Mouse (Mus musculus) intestine, embryonic 14.5 days (tissue): Measurements from ENCODE around the gene 9930104L06Rik. TPM values are rescaled to one million over a fixed set of nuclear protein-coding genes. Genes with fewer than 3 reads are reported as not detected.

ENCODE experiments used
- ATAC-seq: fragments of 200-750 bp; cut with Nextera tagmentation; replicated peaks from 2 replicates; pipeline ENCODE4 v1.8.0; 2017; ENCODE audit warnings: low read depth, moderate number of reproducible peaks, moderate TSS enrichment, moderate library complexity; ENCODE audit not compliant: low FRiP score, low TSS enrichment
- DNase-seq: peaks from one replicate; pipeline ENCODE4 v3.0.0-alpha.2; 2018; ENCODE audit warnings: low spot score
- H3K27ac ChIP-seq: fragments of 300-500 bp; sonication (generic); 2 replicates; pipeline ENCODE4 v1.5.1; 2014; ENCODE audit warnings: low read depth, mild to moderate bottlenecking, control low read depth
- H3K27me3 ChIP-seq: fragments of 300-500 bp; sonication (generic); replicated peaks from 2 replicates; pipeline ENCODE4 v1.6.1; 2014; ENCODE audit warnings: low read length, control low read depth; ENCODE audit not compliant: control insufficient read depth, insufficient read depth
- H3K36me3 ChIP-seq: fragments of 300-500 bp; sonication (generic); 2 replicates; pipeline ENCODE4 v1.6.1; 2014; ENCODE audit warnings: low read length, control low read depth; ENCODE audit not compliant: control insufficient read depth, insufficient read depth
- H3K4me1 ChIP-seq: fragments of 300-500 bp; sonication (generic); replicated peaks from 2 replicates; pipeline ENCODE4 v1.6.1; 2014; ENCODE audit warnings: low read length, control low read depth, mixed read lengths; ENCODE audit not compliant: control insufficient read depth, insufficient read depth
- H3K4me2 ChIP-seq: fragments of 300-500 bp; sonication (generic); 2 replicates; pipeline ENCODE4 v1.6.1; 2014; ENCODE audit warnings: low read length
- H3K4me3 ChIP-seq: fragments of 300-500 bp; sonication (generic); 2 replicates; pipeline ENCODE4 v1.5.1; 2014; ENCODE audit warnings: low read depth, low read length, control low read depth, mixed read lengths
- H3K9ac ChIP-seq: fragments of 300-500 bp; sonication (generic); 2 replicates; pipeline ENCODE4 v1.6.1; 2014; ENCODE audit warnings: mild to moderate bottlenecking, low read length
- H3K9me3 ChIP-seq: fragments of 300-500 bp; sonication (generic); 2 replicates; pipeline ENCODE4 v1.6.1; 2016; ENCODE audit warnings: low read length, control low read depth; ENCODE audit not compliant: control insufficient read depth
- WGBS: fragments of 180-500 bp; shearing (Covaris S2); extraction: QIAGEN DNeasy Blood & Tissue Kit; methylation state at CpG from one replicate; pipeline ENCODE4 v1.1.7; 2014; 5-methylcytosine and 5-hydroxymethylcytosine counted together
- polyA plus RNA-seq: library from polyadenylated mRNA; unstranded; fragments of >200 nt; fragmentation: Nextera tagmentation; extraction: Ambion mirVana; gene quantifications from 2 replicates; pipeline ENCODE4 v1.2.1, GENCODE M21; 2014

The 9930104L06Rik gene
- 4.4 and 4.8 TPM in 2 replicates for polyA plus RNA-seq

DNA sequence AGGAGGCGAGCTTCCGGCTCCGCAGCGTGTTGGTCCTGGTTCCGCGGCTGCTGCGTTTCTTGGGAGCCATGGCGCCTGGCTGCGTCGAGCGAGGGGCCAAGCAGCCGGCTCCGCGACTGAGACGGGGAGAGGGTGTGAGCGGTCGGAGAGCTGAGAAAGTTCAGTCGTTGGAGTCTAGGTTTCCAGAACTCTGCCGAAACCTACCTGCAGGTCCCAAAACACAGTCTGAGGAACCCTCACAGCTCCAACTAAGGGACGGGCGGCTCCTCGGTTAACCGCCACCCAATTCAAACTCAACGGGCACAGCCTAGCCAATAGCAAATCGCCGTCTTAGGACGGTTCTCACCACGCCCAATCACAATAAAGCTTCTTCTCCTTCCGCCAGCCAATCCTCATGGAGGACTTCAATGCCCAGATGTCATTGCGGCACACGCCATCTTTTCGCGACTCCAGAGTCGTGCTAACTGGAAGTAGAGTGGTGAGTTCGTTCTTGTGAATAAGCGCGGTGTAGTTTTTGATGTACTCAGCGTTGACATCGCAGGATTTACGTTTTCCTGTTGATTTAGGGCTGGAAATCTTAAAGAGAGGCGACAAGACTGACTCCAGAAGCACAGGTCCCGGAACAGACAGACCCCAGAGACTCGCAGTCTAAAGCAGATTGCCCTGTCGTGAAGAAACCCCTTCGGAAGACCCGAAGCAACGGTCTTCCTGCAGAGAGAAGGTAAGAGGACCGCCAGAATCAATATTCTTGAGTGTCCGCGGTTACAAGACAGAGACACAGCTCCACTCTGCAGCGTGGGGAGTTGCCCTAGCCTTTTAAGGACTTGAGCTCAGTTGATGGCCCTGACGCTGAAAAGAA is at the start of gene 9930104L06Rik:
TSS of gene 9930104L06Rik (plus strand) at position 436 of the 859 bp plus-strand sequence.
- Histone ChIP-seq H3K27ac (0 out of 2 replicates have a peak within 1 kb of the TSS, but pooled peaks have one; percentile 3), H3K9ac (peak within 1 kb of the TSS; percentile 73), H3K9me3 (no peaks in the 10 kb centered on the region), H3K4me3 (peak within 1 kb of the TSS; percentile 93), H3K27me3 (no peaks in the 10 kb centered on the region), H3K4me2 (peak within 1 kb of the TSS; percentile 89), H3K4me1 (peaks cover 17% of the 10 kb centered on the region), H3K36me3 (peaks cover 24% of the 10 kb centered on the region; the same call in 1 of the 2 replicates)
- under 1% methylated on average over 52 of the region's 52 CpGs for WGBS
- DNase-seq: peak; percentile 97
- peak; percentile 99 for ATAC-seq

DNA sequence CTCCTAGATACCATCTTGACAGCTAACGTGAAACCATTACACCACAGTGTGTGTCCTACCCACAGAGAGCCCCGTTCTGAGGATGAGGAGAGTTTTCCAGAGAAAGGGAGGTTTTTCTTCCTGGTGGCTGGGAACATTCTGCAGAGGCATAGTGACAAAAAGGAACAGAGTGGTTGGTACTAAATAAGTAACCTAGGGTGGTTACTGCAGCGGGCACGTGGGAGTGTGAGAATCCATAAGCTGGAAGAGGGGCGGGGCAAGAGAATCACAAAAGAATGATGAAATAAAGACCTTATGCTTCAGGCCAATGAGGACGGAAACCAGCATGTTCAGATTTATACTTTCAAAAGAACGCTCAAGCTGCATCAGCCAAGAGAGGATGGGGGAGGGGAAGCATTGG is 48.1 kb upstream of the 9930104L06Rik start:
- Histone ChIP-seq H3K36me3 (no peaks in the 10 kb centered on the region), H3K27ac (no peak overlapping the region), H3K4me1 (no peaks in the 10 kb centered on the region), H3K4me3 (no peak overlapping the region), H3K27me3 (peaks cover 64% of the 10 kb centered on the region), H3K4me2 (no peak overlapping the region), H3K9me3 (no peaks in the 10 kb centered on the region), H3K9ac (no peak overlapping the region)
- 70% methylated on average over 7 of the region's 7 CpGs for WGBS
- DNase-seq (no peak), ATAC-seq (no peak)

DNA sequence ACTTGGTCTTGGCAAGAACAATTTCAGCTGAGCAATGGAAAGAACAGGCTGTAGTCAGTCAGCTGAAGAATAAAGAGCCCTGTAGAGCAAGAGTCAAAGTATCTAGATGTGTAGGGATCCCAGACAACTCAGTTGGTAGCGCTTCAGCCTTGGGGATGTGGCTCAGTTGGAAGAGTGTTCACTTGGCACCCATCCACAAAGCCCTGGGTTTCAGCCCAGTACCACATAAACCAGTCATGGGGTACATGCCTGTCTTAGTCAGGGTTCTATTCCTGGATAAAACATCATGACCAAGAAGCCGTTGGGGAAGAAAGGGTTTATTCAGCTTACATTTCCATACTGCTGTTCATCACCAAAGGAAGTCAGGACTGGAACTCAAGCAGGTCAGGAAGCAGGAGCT is 46.9 kb upstream of the 9930104L06Rik start:
- ATAC-seq (no peak), DNase-seq (no peak)
- H3K4me2 ChIP-seq: no peak overlapping the region
- H3K4me3 ChIP-seq: no peak overlapping the region
- no peaks in the 10 kb centered on the region for H3K36me3 ChIP-seq
- no peak overlapping the region for H3K9ac ChIP-seq
- H3K4me1 ChIP-seq: no peaks in the 10 kb centered on the region; the same call in 1 of the 2 replicates
- WGBS: 84% methylated on average over 2 of the region's 2 CpGs
- peaks cover 70% of the 10 kb centered on the region for H3K27me3 ChIP-seq
- H3K9me3 ChIP-seq: no peaks in the 10 kb centered on the region
- no peak overlapping the region for H3K27ac ChIP-seq

- peaks cover 71% of the 10 kb centered on the region for H3K27me3 ChIP-seq
- H3K4me3 ChIP-seq: no peak overlapping the region
- ATAC-seq: no peak
- H3K4me1 ChIP-seq: no peaks in the 10 kb centered on the region; the same call in 1 of the 2 replicates
- no peak overlapping the region for H3K4me2 ChIP-seq
- H3K9ac ChIP-seq: no peak overlapping the region
- no peaks in the 10 kb centered on the region for H3K9me3 ChIP-seq
- DNase-seq: no peak
- no peak overlapping the region for H3K27ac ChIP-seq
- H3K36me3 ChIP-seq: no peaks in the 10 kb centered on the region
- WGBS: 69% methylated on average over 5 of the region's 5 CpGs
Measured at GRCm38 (mm10) chr4:124890831-124891230, 46.0 kb upstream of the 9930104L06Rik start.

GRCm38 (mm10) chr4:124893769-124894168 is 43.1 kb upstream of the 9930104L06Rik start:
- no peaks in the 10 kb centered on the region for H3K9me3 ChIP-seq
- no peak overlapping the region for H3K4me2 ChIP-seq
- H3K27ac ChIP-seq: no peak overlapping the region
- H3K9ac ChIP-seq: no peak overlapping the region
- H3K36me3 ChIP-seq: no peaks in the 10 kb centered on the region
- DNase-seq (no peak), ATAC-seq (no peak)
- 30% methylated on average over 6 of the region's 6 CpGs for WGBS
- no peaks in the 10 kb centered on the region; the same call in 1 of the 2 replicates for H3K4me1 ChIP-seq
- H3K27me3 ChIP-seq: peaks cover 75% of the 10 kb centered on the region
- no peak overlapping the region for H3K4me3 ChIP-seq

DNA sequence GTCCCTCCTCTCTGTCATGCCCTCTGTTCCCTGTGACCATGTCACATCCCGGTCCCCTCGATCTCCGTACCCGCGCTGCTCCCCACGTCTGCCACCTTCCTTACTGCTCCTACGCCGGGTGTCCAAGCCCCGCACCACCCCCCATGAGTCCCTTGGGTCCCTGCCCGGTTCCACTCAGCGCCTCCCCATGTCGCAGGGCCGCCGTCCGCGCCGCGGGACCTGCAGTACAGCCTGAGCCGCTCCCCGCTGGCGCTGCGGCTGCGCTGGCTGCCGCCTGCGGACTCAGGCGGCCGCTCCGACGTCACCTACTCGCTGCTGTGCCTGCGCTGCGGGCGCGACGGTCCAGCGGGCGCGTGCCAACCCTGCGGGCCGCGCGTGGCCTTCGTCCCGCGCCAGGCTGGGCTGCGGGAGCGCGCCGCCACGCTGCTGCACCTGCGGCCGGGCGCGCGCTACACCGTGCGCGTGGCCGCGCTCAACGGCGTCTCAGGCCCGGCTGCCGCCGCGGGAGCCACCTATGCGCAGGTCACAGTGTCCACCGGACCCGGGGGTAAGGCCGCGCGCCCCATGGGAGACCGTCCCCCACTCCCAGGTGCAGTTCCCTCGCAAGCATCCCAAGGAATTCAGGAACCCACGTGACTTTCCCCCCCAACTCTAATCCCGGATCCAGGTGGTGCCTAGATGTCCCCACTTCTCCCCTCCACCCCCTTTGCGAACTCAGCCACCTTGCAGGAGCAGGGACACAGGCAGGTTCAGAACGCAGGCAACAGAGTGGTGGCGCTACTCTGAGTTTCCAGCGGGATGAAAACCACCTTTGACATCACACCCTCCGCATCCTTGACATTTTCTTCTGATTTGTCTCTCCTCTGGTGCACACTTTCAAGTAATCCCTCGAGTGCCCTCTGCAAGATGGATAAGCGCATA is 42.1 kb upstream of the 9930104L06Rik start:
- Histone ChIP-seq H3K27ac (no peak overlapping the region), H3K4me3 (peak overlapping the region; percentile 33), H3K36me3 (no peaks in the 10 kb centered on the region), H3K9me3 (no peaks in the 10 kb centered on the region), H3K27me3 (peaks cover 67% of the 10 kb centered on the region), H3K4me2 (peak overlapping the region; percentile 62), H3K4me1 (no peaks in the 10 kb centered on the region; the same call in 1 of the 2 replicates), H3K9ac (no peak overlapping the region)
- no peak for ATAC-seq
- WGBS: 1% methylated on average over 80 of the region's 83 CpGs
- no peak for DNase-seq

- Histone ChIP-seq H3K36me3 (no peaks in the 10 kb centered on the region), H3K4me2 (no peak overlapping the region), H3K4me1 (no peaks in the 10 kb centered on the region; the same call in 1 of the 2 replicates), H3K9me3 (no peaks in the 10 kb centered on the region), H3K27ac (no peak overlapping the region), H3K4me3 (no peak overlapping the region), H3K9ac (no peak overlapping the region), H3K27me3 (peaks cover 37% of the 10 kb centered on the region)
- WGBS: 64% methylated on average over 10 of the region's 10 CpGs
- ATAC-seq (no peak), DNase-seq (no peak)
Measured at GRCm38 (mm10) chr4:124898428-124898827, 38.4 kb upstream of the 9930104L06Rik start.

- WGBS: 57% methylated on average over 5 of the region's 5 CpGs
- no peak for ATAC-seq
Measured at GRCm38 (mm10) chr4:124899906-124900305, 36.9 kb upstream of the 9930104L06Rik start.

More at GRCm38 (mm10) chr4:124899906-124900305, 36.9 kb upstream of the 9930104L06Rik start:
- H3K4me1 ChIP-seq: no peaks in the 10 kb centered on the region; the same call in 1 of the 2 replicates
- no peaks in the 10 kb centered on the region for H3K9me3 ChIP-seq
- H3K4me2 ChIP-seq: no peak overlapping the region
- no peak overlapping the region for H3K4me3 ChIP-seq
- H3K27me3 ChIP-seq: peaks cover 23% of the 10 kb centered on the region
- no peak for DNase-seq
- H3K27ac ChIP-seq: no peak overlapping the region
- H3K36me3 ChIP-seq: no peaks in the 10 kb centered on the region
- H3K9ac ChIP-seq: no peak overlapping the region
